Mouse (Mus musculus) thymus, postnatal 36 days (tissue): ENCODE measurements around the gene Ermard.

Source experiments
- DNase-seq, 2 experiments: peaks; one replicate each; pipeline ENCODE4 v3.0.0; 2022; ENCODE audit warnings: mixed read lengths in 2 of 2

Gene Ermard

GRCm38 (mm10) chr17:15065391-15066024, 24.5 kb downstream of the Ermard start:
- DNase-seq = no peak

DNA sequence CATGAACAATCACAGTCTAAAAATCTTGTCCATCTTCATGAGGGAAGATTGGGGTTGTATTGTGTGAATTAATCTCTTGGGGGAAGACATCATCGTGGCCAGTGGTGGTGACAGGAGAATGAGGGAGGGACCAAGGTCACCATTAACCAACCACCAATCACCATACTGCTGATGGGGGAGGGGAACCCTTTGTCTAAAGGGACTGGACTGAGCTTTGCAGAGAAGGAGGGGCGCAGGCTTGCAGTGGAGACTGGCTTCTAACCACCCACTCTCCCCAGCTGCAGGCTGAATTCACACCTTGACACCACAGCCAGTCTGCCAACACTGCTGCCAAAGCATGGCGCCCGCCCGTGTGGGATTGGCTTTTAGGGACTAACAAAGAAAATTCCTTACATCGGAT, 25.1 kb downstream of the Ermard start:
- no peak for DNase-seq

- no peak for DNase-seq
These were observed 25.9 kb downstream of the Ermard start for GRCm38 (mm10) chr17:15066911-15067310.

DNA sequence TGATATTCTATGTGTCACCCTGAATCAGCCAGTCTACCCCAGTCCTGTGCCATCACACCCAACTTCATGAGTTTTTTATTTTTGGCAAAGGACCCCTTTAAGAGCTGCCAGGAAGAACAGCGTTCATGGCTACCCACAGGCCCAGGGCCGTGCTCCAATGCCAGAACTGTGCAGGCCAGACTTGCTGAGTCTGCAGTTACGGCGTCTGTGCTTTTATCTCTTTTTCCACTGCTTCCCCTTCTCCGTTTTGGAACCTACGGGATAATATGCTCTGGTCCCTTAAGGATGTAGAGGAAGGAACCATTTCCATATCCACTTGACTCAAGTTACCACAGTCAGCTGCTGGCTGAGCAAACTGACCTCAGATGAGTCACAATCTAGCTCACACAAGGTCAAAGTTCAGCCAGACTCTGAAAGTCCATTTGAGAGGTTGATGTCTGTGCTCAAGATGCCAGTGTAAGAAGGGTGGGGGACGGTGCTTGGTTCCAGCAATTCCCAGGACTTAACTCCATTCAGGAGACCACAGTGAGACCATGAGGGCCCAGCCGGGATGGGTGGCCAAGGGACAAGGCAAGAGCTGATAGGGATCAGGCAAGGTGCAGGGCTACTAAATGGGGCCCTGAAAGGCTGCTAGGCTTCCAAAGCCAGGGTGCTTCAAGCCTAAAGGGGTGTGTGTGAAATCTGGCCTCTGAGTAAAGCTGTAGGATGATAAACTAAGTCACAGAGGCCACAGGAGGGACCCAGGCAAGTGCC, 27.2 kb downstream of the Ermard start:
- DNase-seq = no peak

DNA sequence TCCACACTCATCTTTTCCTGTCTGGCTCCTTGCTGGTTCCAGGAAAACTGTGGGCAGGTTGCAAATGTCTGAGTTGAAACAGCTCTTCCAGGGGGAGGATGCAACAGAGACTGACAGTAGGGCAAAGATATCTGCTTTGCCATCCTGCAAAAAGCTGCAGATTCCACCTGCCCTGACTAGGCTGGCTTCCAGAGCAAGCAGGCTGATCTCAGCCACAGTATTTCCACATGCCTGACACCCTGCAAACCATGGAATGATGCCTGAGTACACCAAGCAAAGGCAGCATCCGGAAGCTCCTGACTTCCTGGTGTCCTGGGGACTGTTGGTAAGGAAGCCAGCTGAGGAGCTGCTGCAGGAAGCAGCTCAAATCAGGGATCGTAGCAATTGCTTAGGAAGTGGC, 28.1 kb downstream of the Ermard start:
- no peak for DNase-seq

- DNase-seq = no peak
These were observed 31.2 kb downstream of the Ermard start for GRCm38 (mm10) chr17:15072211-15072610.

- no peak for DNase-seq
These were observed 34.0 kb downstream of the Ermard start for GRCm38 (mm10) chr17:15075033-15075432.

DNA sequence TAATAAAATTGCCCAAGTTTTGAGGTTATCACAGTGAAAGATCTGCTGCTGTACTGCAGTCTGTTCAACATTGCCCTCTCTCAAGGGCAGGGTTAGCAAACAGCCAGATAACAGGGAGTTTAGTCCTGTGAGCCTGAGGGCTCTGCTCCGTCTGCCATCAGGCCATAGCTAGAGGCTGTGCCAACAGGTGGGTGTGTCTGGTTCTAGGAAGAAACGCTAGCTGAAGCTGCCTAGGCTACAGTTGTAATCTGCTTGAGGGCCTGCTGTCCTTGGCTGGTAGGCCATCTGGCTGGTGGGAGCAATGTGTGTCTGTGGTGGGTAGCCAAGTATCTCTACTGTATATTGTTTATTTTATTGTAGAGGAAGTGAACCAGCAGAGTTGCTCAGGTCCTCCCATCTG, 36.5 kb downstream of the Ermard start:
- DNase-seq = no peak

DNA sequence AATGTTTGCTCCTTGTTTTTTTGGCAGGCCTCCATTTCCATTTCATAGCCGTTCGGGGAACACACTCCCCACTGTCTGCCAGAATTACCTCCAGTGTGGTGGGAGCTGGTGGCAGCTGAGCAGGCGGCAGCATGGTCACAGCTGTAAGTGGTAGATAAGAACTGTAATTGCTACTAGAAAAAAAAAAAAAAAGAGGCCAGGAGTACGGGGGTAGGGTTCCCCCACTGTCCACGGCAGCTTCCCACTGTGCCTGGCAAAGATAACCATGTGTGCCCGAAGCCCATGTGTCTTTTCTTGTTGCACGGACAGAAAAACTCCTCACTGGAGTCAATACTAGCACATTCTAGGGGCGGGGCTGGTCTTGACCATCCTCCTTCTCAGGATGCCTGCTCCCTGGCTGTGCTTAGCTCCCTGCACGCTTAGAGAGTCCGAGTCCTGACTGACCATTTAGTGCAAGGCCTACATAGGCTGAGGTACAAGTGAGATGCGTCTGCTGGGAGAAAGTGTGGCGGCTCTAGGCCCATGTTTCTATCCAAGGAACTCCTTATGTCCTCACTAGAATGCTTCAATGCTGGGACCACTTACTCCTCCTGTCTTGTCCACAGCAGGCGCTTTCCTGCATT, 43.3 kb downstream of the Ermard start:
- DNase-seq = no peak

- DNase-seq = no peak
These were observed 44.0 kb downstream of the Ermard start for GRCm38 (mm10) chr17:15085006-15085405.

- DNase-seq = no peak
These were observed 47.2 kb downstream of the Ermard start for GRCm38 (mm10) chr17:15088166-15088565.

DNA sequence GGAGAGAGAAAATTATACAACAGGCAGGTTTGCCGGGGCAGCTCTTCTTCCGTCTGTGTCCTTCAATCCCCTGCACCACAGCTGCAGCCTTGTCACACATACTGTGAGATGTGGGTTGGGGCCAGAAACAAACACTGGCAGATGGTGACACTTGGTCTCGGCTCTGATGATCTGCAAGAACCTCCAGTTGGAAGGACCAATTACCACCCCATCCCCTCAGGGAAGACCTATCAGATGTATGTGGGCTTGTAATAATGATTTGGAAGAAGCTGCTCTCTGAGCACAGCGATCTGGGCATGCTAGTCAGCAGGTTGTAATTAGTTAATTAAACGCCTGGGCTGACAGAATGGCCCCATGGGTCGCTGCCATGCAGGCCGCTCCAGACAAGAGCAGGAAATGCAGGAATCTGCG, 47.6 kb downstream of the Ermard start:
- DNase-seq = no peak

DNA sequence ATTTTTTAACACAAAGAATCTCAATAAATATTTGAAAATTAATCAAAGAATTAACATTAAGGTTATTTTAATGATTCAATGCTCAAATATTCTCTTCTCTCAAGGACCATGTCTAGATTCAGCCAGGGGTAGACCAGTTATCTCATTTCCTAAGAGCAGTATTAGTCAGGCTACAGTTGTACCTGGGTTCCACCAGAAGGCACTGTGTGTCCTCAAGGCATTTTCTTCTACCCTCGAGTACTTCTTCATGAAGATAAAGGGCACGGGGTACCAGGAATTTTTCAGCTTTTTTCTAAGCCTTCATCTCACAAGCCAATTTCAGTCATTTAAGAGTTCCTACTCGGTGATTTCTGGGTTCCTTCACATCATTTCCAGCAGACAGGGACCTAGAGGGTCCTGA, 50.7 kb downstream of the Ermard start:
- no peak for DNase-seq

- no peak for DNase-seq
These were observed 52.5 kb downstream of the Ermard start for GRCm38 (mm10) chr17:15093523-15093922.

- DNase-seq = no peak
These were observed 55.8 kb downstream of the Ermard start for GRCm38 (mm10) chr17:15096853-15097252.

GRCm38 (mm10) chr17:15098677-15099076, 57.7 kb downstream of the Ermard start:
- DNase-seq = no peak

GRCm38 (mm10) chr17:15101355-15101754, 60.3 kb downstream of the Ermard start:
- DNase-seq = no peak

DNA sequence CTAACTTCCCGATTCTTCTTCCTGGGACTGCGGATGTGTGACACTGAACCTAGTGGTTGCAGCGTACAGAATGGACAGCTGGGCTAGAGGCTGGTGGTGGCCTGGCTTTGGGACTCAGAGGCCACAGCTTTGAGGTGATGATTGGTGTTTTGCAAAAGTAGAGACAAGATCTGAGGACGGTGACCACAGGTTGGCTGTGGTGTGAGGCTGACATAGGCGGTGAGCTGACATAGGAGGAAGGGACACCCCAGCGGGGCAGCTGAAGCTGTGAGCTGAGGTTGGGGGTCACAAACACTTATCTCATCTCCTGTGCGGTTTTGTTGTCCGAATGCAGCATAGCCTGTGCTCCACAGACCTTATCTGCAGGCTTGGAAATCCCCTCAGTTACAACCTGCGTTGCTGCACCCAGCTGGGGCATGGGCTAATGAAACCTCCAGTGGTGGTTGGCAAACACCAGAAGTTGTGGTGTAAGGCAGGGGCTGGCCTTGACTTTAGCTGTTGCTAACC, 66.2 kb downstream of the Ermard start:
- no peak for DNase-seq

- no peak for DNase-seq
These were observed 67.7 kb downstream of the Ermard start for GRCm38 (mm10) chr17:15108473-15109441.

DNA sequence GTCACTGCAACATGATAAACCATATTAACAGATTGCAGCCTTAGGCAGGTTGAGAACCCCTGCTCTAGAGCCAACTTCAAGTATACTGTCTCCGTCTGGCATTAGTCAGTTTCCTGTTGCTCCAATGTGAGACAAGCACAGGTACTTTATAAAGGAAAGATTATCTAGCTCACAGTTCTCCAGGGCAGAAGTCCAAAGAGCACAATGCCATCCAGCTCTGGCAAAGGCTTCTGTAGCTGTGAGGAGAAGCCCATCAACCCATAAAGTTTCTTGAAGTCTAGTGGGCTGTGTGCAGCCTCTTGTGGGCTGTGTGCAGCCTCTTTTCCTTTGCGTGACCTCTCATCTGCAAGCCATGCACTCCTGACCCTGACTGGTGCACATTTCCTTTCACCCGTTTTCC, 74.5 kb downstream of the Ermard start:
- DNase-seq = no peak

GRCm38 (mm10) chr17:15120096-15120495, 79.1 kb downstream of the Ermard start:
- DNase-seq = no peak

DNA sequence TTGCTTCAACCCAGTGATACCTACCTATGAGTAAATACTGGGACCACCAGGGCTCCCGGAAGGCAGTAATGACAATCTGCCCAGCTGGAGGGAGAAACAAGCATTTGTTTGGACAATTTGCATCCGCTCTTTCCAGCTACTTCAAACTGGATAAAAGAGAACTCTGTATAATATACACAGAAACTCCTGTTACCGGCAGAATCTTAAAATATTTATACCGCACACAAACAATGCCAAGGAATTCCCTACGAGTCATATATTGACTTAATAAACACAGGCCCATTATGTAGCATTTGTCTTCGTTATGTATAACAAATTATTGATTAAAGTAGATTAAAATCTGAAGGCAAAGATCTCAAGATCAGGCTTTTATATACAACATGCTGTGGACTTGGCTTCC, 79.6 kb downstream of the Ermard start:
- no peak for DNase-seq
